In genomic region chr1:177195224-177195623, GRCm38 (mm10) we compare ENCODE assay signal across 13 mouse cellular contexts.
DNase-seq lines count a peak whose midpoint lies in the region; ATAC-seq and TF ChIP-seq lines count a peak whose summit lies in the region.
"Had no signal": no experiment of that assay in that cellular context is flagged by ENCODE, and none has a peak within 500 bp of the region (broad histone marks: within the 10 kb centered on the region; RNA-seq: fewer than 3 reads in every experiment).

No protein-coding gene starts in this region.

- ATAC-seq in forebrain, embryonic 14.5 days, result 0 out of 2 replicates have a peak, but pooled peaks have one; percentile 44
- ATAC-seq in forebrain, embryonic 13.5 days, result no peak
- ATAC-seq in lung, embryonic 14.5 days (ENCODE audit: insufficient read depth), result no peak
- ATAC-seq: inflammation-experienced regulatory T-cells, adult 6 months had no signal

- H3K4me3 ChIP-seq in forebrain, embryonic 14.5 days (ENCODE audit: low read depth, low read length), result no peak overlapping the region
- H3K4me3 ChIP-seq in forebrain, embryonic 13.5 days, result no peak overlapping the region
- H3K4me3 ChIP-seq in lung, embryonic 14.5 days (ENCODE audit: low read depth, low read length), result no peak overlapping the region
- H3K4me3 ChIP-seq: heart, embryonic 15.5 days had no signal

- TF ChIP-seq CTCF in lung, embryonic 14.5 days (IDR thresholded peaks at IDR 0.05; ENCODE audit: low read depth), result peak; percentile 35

- no peaks in the 10 kb centered on the region for H3K4me1 ChIP-seq in forebrain, embryonic 14.5 days (ENCODE audit: control insufficient read depth, insufficient read depth, low read length)
- peaks cover 24% of the 10 kb centered on the region; the same call in 1 of the 2 replicates for H3K4me1 ChIP-seq in forebrain, embryonic 13.5 days
- H3K4me1 ChIP-seq in lung, embryonic 14.5 days (ENCODE audit: insufficient read depth), result no peaks in the 10 kb centered on the region
- H3K4me1 ChIP-seq: heart, embryonic 15.5 days had no signal

- peak; percentile 61 for DNase-seq in forebrain, embryonic 14.5 days (ENCODE audit: low spot score)
- DNase-seq in lung, embryonic 14.5 days, result peak; percentile 10
- DNase-seq in lung, postnatal 4 days, result no peak
- peak; percentile 22 for DNase-seq in Muller cell, postnatal 12 days (ENCODE audit: inconsistent ontology term)
- DNase-seq in induced T-regulatory cell, adult 2 months (ENCODE audit: low read depth), result peak; percentile 9
- no peak for DNase-seq in gastrocnemius, postnatal 10 days
- DNase-seq in spleen, adult 12 weeks (ENCODE audit: low spot score), result no peak
- DNase-seq: adrenal gland, postnatal 36 days; lung, postnatal 36 days; right cerebral cortex, adult 18-20 months had no signal

- H3K4me2 ChIP-seq in forebrain, embryonic 14.5 days (ENCODE audit: low read length), result no peak overlapping the region
- H3K4me2 ChIP-seq in forebrain, embryonic 13.5 days, result no peak overlapping the region
- H3K4me2 ChIP-seq in lung, embryonic 14.5 days, result no peak overlapping the region
- H3K4me2 ChIP-seq: heart, embryonic 15.5 days had no signal

- H3K9me3 ChIP-seq in forebrain, embryonic 14.5 days (replicated peaks; ENCODE audit: control insufficient read depth, low read length), result no peaks in the 10 kb centered on the region
- no peaks in the 10 kb centered on the region for H3K9me3 ChIP-seq in forebrain, embryonic 13.5 days (replicated peaks)
- H3K9me3 ChIP-seq in lung, embryonic 14.5 days (ENCODE audit: low read depth, low read length), result no peaks in the 10 kb centered on the region
- H3K9me3 ChIP-seq: heart, embryonic 15.5 days had no signal

- H3K27me3 ChIP-seq in forebrain, embryonic 14.5 days (replicated peaks; ENCODE audit: control insufficient read depth, insufficient read depth, low read length), result no peaks in the 10 kb centered on the region
- no peaks in the 10 kb centered on the region for H3K27me3 ChIP-seq in forebrain, embryonic 13.5 days
- no peaks in the 10 kb centered on the region for H3K27me3 ChIP-seq in lung, embryonic 14.5 days (ENCODE audit: insufficient read depth, low read length)
- H3K27me3 ChIP-seq: heart, embryonic 15.5 days had no signal

- no peak overlapping the region for H3K27ac ChIP-seq in forebrain, embryonic 14.5 days (ENCODE audit: low read depth, low read length)
- H3K27ac ChIP-seq in forebrain, embryonic 13.5 days, result no peak overlapping the region
- no peak overlapping the region for H3K27ac ChIP-seq in lung, embryonic 14.5 days (ENCODE audit: low read depth)
- H3K27ac ChIP-seq: heart, embryonic 15.5 days had no signal

- no peaks in the 10 kb centered on the region for H3K36me3 ChIP-seq in forebrain, embryonic 14.5 days (ENCODE audit: control insufficient read depth, insufficient read depth, low read length)
- no peaks in the 10 kb centered on the region for H3K36me3 ChIP-seq in forebrain, embryonic 13.5 days (ENCODE audit: poor library complexity, severe bottlenecking)
- H3K36me3 ChIP-seq in lung, embryonic 14.5 days (ENCODE audit: insufficient read depth), result no peaks in the 10 kb centered on the region
- H3K36me3 ChIP-seq: heart, embryonic 15.5 days had no signal

- no peak overlapping the region for H3K9ac ChIP-seq in forebrain, embryonic 14.5 days (ENCODE audit: low read length)
- no peak overlapping the region for H3K9ac ChIP-seq in forebrain, embryonic 13.5 days
- H3K9ac ChIP-seq in lung, embryonic 14.5 days, result no peak overlapping the region
- H3K9ac ChIP-seq: heart, embryonic 15.5 days had no signal

Comparison
In these comparisons a context has a peak if more than half of its experiments do, and no peak if none do; other contexts are left out.
1. DNase-seq: peak in forebrain, embryonic 14.5 days (single experiment), lung, embryonic 14.5 days (single experiment), Muller cell, postnatal 12 days (single experiment) and induced T-regulatory cell, adult 2 months (single experiment); none in lung, postnatal 4 days (0 of 2), gastrocnemius, postnatal 10 days (single experiment) and spleen, adult 12 weeks (single experiment).